Mouse (Mus musculus) right cerebral cortex, postnatal 14 days (tissue): ENCODE results near the gene Hoxc12.

Source experiments
- DNase-seq: peaks from one replicate; pipeline ENCODE4 v3.0.0; 2022

Hoxc12 gene

GRCm38 (mm10) chr15:102939256-102940155 lies 2.9 kb downstream of the Hoxc12 start:
- DNase-seq = no peak

DNA sequence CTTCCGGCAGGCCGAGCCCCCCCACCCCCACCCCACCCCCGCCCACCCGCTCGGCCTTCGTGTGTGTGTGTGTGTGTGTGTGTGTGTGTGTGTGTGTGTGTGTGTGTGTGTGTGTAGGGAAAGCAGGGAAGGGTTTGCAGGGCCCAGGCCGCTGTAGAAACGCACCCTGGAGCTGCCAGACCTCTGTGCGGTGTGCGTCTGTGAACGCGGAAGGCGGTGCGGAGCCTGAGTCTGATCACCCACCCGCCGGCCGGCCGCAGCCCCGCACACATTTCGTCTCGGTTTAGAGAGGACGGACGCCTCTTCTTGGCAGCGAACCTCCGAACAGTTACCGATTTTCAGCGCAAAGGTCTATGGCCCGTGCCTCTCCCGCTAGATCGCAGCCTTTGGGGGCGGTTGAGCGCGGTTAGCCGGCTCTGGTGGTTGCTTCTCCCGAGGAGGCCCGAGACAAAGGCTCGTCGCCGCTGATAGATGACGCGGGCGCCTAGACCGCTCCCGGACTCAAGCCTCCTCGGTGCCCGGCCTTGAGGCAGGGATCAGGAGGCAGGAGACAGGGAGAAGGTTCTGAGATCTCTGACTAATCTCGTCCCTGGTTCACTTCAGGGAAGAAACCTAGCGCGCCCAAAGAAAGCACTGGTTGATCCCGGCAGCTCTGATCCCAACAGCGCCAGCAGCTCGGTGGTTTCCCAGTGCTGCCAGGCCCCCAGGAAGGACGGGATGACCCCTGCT lies 6.3 kb downstream of the Hoxc12 start:
- DNase-seq = no peak

GRCm38 (mm10) chr15:102943468-102943813 lies 6.9 kb downstream of the Hoxc12 start:
- no peak for DNase-seq

GRCm38 (mm10) chr15:102945185-102946077 lies 8.9 kb downstream of the Hoxc12 start:
- no peak for DNase-seq

DNA sequence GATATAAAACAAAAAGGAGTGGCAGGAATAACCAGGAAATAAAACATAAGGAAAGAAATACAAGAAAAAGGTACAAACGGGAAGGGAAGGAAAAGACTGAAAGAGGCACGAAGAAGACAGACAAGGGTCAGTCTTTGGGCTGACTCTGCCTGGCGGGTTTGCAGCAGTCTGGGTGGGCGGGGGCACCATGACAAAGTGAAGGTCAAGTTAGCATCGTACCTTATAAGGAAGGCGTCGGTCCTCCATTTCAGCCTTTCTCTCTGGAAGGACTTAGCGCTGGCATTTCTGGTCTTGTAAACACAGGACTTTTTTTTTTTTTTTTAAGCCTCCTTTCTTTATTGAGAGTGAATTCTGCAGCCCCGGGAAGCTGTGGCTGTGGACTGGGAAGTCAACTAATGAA lies 10.7 kb downstream of the Hoxc12 start:
- DNase-seq = no peak

- DNase-seq = no peak
These were observed 12.3 kb downstream of the Hoxc12 start for GRCm38 (mm10) chr15:102948842-102949241.

GRCm38 (mm10) chr15:102949696-102950095 lies 13.1 kb downstream of the Hoxc12 start:
- DNase-seq = no peak

- no peak for DNase-seq
These were observed 14.3 kb downstream of the Hoxc12 start for GRCm38 (mm10) chr15:102950877-102951276.

DNA sequence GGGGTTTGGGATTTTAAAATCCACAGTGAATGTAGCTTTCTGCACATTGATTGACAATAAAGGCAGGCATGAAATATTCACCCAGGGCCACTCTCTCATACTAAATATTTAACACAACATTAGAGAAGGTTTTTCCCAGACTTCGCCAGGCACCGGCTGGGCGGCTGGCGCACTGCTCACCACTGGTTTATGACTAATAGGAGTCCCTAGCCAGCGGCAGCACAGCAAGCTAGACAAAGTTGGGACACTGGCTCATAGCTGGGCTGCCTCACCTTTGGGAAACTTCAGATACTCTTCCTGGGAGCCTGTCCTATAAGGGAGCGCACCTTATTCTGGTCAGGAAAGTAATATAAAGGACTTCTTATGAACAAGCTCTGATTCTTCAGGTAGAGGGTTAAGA lies 17.0 kb downstream of the Hoxc12 start:
- no peak for DNase-seq

DNA sequence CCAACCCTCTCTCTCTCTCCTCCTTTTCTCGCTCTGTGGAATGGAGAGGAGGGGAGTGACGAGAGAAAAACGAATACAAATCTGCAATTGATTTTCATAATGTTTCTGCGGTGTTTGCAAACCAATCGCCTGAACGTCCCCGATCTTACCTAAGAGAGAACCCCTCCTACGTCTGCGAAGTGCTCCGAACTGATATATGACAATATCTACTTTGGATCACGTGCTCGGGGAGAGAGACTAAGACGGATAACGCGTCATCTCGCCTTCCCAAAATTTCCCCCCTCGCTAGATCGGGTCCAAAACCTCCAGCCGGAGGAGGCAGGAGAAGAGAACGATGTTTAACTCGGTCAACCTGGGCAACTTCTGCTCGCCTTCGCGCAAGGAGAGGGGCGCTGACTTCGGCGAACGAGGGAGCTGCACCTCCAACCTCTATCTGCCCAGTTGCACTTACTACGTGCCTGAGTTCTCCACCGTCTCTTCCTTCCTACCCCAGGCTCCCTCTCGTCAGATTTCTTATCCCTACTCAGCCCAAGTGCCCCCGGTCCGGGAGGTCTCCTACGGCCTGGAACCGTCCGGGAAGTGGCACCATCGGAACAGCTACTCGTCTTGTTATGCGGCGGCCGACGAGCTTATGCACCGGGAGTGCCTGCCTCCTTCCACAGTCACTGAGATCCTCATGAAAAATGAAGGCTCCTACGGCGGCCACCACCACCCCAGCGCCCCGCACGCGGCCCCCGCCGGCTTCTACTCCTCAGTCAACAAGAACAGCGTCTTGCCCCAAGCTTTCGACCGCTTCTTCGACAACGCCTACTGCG lies 17.8 kb downstream of the Hoxc12 start, which contains the start of gene Hoxc11:
TSS of gene Hoxc11 (plus strand) at position 236 of the 815 bp plus-strand sequence.
- DNase-seq = no peak

DNA sequence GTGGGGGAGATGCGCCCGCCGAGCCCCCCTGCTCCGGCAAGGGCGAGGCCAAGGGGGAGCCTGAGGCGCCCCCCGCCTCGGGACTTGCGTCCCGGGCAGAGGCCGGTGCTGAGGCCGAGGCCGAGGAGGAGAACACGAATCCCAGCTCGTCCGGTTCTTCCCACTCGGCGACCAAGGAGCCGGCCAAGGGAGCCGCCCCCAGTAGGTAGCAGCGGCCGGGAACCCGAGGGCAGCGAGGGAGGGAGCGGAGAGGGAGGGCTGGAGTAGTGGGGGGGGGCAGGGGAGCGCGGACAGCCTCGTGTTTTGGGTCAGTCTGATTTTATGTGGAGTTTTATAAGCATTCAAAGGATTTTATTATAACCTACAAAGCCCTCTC lies 18.4 kb downstream of the Hoxc12 start:
- DNase-seq = no peak

DNA sequence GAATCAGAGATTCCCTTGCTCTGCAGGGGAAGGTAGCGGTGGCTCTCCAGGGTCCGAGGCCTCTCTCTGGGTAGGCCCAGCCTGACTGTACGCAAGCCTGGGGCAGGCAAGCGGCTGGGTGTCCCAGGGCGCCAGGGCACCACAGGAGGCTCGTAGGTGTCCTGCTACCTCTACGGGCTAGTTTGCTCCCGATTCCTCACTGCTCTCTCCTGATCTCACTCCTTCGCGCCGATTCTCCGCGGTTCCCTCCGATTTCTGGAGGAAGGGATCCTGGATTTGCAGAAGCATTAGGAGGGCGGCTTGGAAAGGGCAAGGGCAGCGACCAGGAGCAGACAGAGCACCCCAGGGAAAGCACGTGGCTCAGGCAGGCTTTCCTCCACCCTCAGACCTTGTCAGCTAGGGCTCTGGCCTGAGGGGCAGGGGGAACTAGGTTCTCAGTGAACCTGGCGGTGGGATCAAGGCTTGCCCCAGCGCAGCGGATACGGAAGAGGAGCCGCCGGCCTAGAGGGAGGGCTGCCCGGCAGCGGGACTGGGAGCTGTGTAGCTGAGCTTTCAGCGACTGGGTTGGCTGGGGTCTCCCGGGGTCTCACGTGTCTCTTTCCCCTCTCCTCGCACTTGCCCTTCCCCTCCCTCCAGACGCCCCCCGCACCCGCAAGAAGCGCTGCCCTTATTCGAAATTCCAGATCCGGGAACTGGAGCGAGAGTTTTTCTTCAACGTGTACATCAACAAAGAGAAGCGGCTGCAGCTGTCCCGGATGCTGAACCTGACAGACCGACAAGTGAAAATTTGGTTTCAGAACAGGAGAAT lies 19.5 kb downstream of the Hoxc12 start:
- no peak for DNase-seq

- DNase-seq = no peak
These were observed 20.3 kb downstream of the Hoxc12 start for GRCm38 (mm10) chr15:102956906-102957305.

DNA sequence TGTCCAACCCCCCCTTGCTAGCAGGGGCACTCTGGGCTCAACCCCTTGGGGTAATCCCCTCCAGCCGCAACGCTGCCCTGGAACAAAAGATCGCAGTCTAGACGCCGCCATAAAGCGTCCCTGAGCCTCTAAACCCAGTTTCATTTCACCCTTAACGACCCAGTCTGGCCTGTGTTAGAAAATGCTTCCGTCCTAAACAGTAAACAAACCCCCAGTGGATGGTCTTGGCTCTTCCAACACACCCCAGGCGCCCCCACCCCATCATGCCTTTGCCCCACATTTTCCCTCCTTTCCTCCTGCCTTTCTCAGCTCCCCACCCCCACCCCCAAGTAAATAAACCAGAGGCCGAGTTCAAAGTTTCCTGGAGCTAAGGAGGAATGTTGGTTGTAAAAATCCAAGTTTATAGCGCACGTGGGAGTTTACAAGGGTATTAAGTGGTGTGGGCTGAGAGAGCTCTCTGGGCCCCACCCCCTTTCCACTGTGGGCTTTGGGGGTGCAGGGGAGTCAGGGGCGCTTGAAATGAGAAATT lies 23.2 kb downstream of the Hoxc12 start:
- no peak for DNase-seq

GRCm38 (mm10) chr15:102961728-102962127 lies 25.2 kb downstream of the Hoxc12 start:
- DNase-seq = no peak

- DNase-seq = no peak
These were observed 25.9 kb downstream of the Hoxc12 start for GRCm38 (mm10) chr15:102962492-102962891.

DNA sequence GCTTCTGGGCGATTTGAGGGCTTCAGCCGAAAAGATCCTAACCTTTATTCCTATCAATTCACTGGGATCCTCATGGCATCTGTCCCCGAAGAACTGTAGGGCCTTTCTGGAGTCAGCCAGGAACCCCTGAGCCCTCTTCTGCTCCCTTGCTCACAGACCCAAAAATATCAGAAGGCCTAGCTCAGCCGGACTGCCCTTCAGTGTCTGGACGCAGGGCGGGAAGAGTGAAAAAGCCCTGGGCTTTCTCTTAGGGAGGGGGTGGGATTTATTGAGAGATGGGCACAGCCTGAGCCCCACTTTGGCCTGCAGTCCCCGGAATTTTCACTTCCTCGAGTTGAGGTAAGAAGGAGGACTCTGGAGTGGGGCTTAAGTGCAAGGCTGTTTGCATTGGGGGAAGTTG lies 26.7 kb downstream of the Hoxc12 start:
- no peak for DNase-seq

DNA sequence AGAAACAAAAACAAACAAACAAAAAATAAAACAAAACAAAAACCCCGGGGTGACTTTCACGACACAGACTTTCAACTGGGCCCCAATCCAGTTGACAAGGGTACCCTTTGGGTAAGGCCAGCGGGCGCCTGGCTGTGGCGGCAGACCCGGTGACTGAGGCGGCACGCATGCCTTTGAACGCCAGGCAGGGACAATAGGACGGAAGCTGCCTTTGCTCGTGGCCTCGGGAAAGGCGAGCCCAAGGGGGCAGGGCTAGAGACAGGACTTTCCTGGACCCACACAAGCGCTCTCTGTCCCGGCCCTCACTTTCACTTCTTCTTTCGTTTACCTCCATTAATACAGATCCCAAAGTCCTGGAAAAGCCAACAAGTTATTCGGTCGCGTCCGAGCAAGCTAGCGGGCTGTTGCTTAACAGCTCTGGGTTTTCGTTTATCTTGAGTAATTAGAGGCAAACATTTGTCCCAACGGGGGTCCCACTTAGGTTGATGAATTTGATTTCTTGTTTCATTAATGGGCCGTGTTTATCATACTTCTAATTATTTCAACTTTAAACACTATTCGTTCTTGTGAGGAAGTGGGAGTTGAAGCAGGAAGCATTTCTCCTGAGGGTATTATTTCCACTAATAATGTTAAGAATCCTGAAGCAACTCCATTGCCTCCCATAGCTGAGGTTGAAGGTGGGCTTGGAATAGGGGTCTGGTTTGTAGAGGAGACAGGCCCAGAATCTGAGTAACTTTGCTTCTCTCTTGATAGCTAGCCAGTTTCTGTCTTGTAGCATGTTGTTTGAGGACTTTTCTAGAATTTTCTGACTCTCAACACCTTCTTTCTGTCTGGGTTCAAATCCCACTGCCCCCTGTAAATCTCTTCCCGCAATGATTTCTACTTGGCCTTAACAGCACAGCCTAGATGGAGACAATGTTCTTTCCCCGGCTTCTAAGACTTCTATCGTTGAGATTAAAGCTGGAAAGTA lies 27.4 kb downstream of the Hoxc12 start:
- no peak for DNase-seq

DNA sequence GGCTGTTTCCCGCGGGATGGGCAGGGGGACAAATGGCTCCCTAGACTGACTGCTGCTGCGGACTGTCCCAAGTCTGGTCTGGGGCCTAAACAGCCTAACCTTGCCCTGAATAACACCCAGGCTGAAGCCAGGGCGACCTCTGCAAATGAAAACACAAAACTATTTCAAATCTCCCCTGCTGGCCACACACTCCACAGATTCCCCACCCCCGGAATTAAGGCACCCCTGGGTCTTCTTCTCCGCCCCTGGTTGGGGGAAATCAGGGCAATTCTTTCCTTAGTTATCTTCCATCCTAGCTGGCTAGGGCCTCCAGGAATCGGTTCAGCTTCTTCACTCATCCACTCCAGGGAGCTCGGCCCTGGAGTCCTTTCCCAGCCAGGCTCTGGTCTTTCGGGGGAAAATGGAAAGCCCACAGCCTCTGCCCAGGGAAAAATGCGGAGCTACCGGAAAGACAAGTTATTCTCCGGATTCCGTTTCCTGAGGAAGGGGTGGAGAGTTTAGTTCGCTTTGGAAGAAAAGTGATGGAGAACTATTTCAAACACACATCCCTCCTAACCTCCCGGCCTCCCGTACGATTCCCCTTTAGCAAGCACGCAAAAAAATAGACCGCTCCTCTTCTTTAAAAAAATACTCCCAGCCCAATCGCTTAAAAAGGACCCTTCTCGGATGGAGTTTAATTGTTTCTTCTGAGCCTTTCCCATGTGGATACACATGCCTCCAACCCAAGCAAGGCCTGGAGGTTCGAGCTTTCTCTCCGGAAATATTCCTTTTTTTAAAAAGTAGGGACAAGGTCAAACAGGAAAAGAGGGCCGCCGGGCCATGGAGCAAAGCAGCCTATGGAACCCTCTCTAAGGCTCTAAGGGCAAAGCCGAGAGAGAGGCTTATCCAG lies 28.7 kb downstream of the Hoxc12 start:
- no peak for DNase-seq
